Mouse (Mus musculus) monocyte, adult 5-6 weeks (primary cell): ENCODE data around the gene Lpcat2b. TPM values are rescaled to one million over a fixed set of nuclear protein-coding genes. Genes with fewer than 3 reads are reported as not detected.
"Not testable (repeated sequence)": the region's sequence is repeated elsewhere in the genome, so short reads cannot be mapped to it uniquely, and the experiment has no call there.

ENCODE experiments used
- ATAC-seq: fragments of 153-309, 156-312 bp; replicated peaks from 2 replicates; pipeline ENCODE4 v1.8.0; 2017; ENCODE audit warnings: mild to moderate bottlenecking; ENCODE audit not compliant: low TSS enrichment, insufficient number of reproducible peaks, severe bottlenecking, poor library complexity, low FRiP score
- total RNA-seq: library from RNA; stranded (forward); fragments of 200-1000, 200-491, 200-594 nt; gene quantifications from 3 replicates; pipeline ENCODE4 v1.2.3, GENCODE M21; 2017

Gene Lpcat2b
- not detected in 3 replicates for total RNA-seq

DNA sequence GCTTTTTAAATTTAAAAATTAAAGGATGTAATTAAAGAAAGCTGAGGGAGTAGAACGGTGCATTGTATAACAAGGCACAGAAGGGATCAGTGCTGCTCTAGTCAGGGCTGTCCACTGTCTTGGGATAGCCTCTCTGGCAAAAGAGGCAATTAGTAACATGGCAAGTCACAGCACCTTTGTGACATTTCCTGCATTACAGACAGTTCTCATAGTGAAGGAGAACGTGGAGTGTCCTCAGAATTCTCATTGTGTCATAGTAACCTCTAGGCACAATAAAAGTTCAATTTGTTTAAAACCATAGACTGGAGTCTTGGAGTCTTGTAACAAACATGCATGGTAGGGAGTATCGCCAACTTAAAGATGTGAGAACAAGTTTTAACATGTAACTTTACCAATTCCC is at the start of gene Lpcat2b:
Gene Lpcat2b (plus strand): TSS at position 301 of the 400 bp plus-strand sequence.
- ATAC-seq = no peak

DNA sequence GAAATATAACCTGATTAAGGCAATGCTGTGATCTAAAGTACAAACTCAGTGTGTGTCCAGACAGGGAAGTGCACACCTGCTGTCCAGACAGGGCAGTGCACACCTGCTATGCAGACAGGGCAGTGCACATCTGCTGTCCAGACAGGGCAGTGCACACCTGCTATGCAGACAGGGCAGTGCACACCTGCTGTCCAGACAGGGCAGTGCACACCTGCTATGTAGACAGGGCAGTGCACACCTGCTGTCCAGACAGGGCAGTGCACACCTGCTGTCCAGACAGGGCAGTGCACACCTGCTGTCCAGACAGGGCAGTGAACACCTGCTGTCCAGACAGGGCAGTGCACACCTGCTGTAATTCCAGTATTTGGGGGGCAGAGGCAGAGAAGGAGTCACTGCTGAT is 44.9 kb upstream of the Lpcat2b start:
- not testable (repeated sequence) for ATAC-seq

DNA sequence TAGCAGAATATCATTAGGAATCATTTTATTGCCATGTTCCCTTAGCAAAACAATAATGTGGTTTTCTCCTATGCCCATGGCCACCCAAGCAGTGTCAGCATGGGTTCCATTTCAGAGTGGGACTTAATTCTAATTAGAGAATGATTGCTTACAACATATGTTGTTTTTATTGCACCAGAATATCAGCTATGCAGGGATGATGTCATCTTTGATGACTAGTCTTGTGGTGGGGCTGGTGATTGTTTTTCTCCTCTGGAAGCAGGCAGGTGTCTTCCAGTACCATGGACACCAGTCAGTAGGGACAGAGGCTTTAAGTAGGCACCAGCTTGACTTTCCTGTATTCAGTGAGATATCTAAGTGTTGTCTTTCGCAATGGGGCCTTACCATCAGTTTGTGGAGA is 43.6 kb upstream of the Lpcat2b start:
- no peak for ATAC-seq

DNA sequence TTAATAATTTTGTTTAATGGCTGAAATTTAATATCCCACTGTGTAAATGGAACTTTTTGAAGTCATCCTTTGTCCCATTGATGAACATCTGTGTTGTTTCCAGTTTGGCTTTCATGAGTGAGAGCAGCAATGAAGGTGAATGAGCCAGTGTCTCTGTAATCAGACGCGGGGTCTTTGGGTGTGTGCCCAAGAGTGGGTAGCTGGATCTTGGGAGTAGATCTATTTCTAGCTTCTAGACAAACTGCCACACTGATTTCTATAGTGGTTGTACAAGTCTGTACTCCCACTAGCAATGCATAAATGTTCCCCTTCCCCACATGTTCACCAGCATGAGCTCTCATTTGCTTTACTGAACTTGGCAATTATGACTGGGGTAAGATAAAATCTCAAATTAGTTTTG is 42.0 kb upstream of the Lpcat2b start:
- no peak for ATAC-seq

DNA sequence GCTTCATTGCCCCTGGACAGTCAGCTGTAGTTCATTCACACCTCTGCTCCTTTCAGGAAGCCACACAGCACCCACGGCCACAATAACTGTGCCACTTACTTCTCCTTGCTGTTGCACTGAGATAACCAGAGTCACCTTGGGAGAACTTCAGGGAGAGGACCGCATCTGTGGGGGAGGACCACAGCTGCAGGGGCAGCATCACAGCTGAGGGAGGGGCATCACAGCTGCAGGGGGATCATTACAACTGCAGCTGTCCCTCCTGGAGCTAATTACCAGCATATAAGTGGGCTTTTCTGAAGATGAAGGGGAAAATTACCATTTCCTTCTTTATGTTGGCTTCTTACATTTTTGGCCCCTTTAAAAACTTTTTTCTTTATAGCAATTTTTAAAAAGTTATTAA is 36.9 kb upstream of the Lpcat2b start:
- ATAC-seq = no peak

DNA sequence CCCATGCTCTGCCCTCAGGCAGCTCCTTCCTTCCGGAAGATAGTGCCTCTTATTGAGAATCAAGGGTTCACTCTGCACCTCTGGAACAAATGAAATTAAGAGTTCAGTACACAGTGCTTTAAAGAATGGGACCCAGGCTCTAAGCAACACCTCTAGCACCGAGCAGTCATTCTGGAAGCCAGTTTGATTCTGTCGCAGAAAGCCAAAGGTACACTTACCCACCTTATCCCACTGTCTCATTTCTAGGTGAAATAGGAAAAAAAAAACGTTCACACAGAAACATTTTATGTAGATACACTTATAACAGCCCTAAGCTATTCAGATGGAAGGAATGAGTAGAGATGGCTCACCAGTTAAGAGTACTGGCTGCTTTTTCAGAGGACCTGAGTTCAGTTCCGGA is 28.9 kb upstream of the Lpcat2b start, which contains the start of gene Ephx4:
Gene Ephx4 (plus strand): TSS at position 301 of the 400 bp plus-strand sequence.
- no peak for ATAC-seq

DNA sequence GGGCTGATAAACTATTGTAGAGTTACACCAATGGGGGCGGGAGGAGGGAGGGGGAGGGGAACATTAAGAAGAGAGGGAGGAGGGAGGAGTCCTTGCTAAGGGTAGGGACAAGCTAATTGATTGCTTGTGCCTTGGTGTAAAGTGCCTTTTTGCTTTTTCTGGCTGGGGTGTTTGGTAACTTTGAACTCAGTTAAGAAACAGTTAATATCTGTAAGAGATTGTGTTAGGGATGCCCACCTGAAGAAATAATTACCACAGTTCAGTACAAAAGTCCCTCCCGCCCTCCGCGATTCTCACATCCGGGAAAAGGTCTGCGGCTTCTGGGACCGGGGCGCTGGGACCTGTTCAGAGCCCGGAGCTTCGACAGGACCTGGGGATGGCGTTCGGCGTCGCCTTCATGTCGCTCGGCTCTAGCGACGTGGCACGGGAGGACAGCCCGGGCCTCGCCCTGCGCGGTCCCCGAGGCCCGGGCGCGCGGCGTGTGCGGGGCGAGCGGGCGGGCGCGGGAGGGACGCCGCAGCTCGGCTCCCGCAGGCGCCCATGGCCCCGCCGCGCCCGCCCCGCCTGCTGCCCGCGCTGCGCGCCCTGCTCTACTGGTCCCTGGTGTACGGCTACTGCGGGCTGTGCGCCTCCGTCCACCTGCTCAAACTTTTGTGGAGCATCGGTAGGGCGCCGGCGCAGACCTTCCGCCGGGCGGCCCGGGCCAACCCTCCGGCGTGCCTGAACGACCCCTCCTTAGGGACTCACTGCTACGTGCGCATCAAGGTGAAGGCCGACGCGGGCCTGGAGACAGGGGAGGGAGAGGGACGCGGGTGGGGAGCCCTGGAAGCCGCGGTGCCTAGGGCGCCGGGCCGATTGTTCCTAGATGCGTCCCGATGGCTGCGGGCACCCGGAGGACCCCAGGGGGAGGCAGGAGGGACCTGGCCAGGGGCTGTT is 28.1 kb upstream of the Lpcat2b start:
- ATAC-seq = no peak

DNA sequence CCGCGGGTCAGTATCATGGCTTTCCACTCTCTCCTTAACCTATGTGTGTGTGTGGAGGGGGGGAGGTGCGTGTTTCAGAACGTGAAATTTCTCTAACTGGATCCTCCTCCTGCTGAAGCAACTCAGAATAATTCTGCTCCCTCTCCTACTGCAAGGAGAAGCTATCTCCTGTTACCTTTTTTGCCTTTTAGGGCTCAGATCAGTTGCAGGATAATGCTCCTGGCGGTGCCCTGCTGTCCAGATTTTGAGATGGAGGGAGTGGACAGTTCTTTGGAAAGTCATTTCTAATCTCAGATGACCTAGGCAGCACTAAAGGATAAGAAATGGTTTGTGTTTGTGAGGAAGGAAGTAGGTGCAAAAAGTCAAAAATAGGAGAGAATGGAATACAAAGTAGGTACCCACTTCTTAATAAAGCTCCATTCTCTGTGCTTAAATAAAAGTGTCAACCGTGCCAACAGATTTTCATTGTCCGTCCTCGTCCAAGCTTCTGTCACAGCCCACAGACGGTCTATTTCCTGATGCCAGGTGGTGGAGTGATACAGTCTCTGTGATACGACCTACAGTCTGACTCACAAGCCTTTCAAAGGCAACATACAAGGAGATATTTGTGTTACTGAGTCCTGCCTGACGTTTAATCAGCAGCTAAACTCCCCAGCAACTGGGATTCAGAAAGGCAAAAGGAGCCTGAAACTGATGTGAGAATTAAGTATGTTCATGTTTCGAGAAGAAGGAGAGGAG is 27.2 kb upstream of the Lpcat2b start:
- ATAC-seq = no peak

DNA sequence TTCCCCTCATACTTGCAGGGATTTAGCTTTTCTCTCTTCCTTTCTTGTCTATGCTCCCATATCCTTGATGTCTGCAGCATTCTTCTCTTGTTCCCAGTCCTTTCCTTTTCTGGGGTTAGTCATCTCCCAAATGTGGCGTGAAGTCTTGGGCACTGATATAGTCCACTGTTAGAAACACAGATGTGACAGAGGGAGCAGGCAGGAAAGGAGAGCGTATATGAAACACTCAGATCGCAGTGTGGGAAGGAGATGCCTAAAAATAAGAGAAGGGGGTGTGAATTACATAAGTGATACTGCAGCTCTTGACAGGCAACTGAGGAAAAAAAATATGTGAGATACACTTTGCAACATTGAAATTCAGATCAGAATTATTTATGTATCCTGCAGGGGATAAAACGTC is 26.0 kb upstream of the Lpcat2b start:
- ATAC-seq = no peak

DNA sequence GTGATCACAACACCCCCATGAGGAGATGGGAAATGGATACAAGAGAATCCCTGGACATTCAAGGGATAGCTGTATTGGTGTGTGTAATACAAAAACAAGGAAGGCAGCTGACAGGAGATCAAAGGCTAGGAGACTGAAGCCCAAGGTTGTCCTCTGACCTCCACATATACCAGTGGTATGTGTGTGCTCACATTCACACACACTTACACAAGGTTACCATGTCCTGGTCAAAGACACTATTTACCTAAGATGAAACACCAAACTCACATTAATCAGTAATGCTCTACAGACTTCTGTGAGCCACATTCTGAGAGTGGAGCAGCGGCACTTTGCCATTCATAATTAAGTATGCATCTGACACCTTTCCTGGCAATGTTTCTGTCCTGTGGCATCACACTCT is 21.0 kb upstream of the Lpcat2b start:
- ATAC-seq = no peak

DNA sequence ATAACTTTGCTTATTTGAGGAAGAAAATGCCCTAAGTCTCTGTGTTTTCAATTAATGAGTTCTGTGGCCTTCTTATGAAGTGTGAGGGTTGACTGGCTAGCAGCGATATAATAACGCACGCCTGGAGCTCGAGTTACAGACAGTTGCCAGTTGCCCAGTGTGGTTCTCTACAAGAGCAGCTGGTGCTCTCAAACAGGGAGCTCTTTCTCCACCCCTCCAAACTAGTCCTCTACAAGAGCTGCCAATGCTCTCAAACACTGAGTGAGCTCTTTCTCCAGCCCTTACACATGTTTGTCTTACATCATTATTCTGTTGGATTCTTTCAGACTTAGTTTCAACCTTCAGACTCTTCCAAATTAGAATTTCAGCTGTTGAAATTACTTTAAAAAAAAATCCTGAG is 20.0 kb upstream of the Lpcat2b start:
- ATAC-seq = no peak

DNA sequence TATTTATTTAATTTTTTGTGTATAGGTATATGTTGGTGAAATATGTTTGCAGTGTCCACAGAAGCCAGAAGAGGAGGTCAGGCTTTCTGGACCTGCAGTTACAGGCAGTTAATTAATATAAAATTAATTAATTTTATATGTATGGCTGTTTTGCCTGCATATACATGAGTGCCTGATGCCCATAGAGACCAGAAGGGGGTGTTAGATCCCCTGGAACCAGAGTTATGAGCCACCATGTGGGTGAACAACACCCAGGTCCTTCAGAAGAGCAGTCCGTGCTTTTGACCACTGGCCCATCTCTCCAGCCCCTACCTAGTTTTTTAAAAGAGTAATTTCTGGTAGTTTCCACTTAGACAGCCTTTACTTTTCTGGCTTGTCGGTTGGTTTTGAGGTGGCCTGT is 19.1 kb upstream of the Lpcat2b start:
- ATAC-seq = no peak

DNA sequence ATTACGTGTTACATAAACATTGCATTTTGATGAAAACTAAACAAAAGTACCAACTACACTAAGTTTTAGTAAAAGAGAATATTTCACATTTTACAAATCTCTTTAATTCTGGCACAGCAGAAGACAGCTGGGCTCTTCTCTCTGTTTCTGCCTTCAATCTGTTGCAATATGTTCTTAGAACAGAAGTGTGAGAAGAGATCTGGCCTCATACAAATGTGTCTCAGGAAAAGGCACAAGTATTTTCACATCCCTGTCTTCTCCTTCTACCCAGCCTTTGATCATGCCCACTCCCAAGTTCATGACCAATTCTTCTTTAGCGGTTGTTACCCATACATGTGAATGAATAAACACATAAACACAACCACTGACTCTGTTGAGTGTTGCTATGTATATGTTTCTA is 16.3 kb upstream of the Lpcat2b start:
- no peak for ATAC-seq

DNA sequence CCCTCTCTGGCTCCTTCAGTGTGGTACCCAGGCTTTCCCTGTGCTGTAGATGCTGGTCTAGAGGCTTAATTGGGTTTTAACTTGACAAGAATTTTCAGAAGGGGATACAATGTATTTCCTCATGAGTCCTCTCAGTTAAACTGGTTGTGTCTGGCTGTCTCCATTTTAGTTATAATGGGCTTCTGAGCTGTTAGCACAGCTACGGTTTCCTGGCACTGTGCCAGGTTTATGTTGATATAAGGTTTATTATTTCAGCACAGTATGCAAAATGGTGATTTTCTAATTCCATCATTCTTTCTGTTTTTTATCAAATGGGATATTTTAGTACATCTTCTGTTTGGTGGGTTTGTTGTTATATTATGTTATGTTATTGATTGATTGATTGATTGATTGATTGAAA is 9.7 kb upstream of the Lpcat2b start:
- no peak for ATAC-seq

DNA sequence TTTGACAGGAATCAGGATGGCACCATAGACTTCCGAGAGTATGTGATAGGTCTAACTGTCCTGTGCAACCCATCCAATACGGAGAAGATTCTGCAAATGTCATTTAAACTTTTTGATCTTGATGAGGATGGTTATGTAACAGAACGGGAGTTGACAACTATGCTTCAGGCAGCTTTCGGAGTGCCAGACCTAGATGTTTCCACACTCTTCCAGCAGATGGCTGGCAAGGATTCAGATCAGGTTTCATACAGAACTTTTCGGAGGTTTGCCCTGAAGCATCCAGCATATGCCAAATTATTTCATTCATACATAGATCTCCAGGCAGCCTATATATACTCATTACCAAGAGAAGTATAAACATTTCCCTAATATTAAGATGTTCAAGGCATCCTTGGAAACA is 2.7 kb downstream of the Lpcat2b start:
- no peak for ATAC-seq

DNA sequence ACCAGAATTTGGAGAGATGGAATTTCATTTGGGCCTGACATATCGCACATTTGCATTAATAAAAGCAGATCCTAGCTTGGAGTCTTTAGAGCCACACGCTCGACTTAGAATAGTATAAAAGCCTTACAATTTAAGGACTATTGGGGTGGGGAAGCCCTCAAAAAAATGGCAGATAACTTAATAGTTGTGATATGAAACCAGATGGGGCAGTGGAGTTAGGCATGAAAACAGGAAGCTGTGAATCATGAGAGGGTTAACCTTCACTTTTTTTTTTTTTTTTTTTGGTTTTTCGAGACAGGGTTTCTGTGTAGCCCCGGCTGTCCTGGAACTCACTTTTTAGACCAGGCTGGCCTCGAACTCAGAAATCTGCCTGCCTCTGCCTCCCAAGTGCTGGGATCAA is 4.8 kb downstream of the Lpcat2b start:
- no peak for ATAC-seq

DNA sequence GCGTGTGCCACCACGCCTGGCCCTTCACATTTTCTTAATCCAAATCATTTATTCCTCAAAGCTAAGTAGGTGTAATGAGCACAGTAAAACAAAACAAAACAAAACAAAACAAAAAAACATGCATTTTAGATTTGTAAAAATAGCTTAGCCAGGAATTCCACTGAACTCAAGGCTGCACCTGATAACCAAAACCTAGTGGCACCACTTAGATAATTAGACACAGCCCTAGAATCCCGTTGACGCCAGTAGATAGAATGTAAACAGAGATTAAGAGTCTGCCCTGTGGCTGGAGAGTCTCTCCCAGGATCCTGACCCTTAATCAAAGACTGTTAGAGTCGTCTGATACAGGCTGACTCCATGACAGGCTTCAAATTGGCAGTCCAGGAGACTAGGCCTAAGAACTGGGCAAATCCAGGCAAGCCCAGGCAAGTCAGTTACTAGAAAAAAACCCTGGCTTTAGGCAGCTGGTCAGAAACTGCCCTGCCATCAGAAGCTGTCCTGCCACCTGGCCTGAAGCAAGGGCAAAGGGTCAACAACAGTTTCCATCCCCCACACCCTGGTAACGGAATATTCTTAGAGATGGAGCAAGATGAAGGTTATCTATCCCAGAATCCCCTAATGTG is 5.3 kb downstream of the Lpcat2b start:
- ATAC-seq = no peak

DNA sequence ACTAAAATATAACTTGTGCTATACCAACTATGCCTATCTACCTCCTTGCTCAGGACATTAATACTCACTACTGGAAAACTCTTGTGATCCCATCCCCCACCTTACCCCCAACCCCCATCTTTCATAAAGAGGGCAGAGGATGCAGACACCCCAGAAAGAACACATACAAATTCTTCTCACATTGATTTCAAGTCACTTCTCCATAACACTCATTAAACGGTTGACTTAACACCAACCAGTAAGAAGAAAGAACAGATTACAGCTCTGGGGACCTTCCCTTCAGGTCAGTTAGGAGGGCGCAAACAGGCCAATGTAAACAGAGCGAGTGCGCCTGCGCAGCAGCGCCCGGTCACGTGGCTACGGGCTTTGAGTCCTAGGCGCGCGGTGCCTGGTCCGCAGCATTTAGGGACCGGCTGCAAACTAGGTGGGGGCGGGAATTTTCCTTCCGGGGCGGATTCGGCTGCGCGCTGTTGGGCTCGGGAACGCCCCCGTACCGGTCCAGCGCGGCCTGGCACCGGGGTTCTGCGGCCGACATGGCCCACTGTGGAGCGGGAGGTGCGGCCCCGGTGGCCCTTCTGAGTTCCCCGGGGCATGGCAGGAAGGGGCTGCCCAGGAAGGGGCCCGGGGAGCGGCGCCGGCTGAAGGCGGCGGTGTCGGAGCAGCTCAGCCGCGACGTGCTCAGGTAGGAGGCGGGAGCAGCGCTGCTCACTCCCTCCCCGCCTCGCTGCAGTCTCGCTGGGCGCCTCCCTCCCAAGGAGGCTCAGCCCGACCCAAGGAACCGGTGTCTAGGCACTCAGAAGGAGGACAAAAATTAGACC is 6.3 kb downstream of the Lpcat2b start, which contains the start of gene Btbd8:
Gene Btbd8 (plus strand): TSS at position 534 of the 818 bp plus-strand sequence.
- ATAC-seq = peak; percentile 88

DNA sequence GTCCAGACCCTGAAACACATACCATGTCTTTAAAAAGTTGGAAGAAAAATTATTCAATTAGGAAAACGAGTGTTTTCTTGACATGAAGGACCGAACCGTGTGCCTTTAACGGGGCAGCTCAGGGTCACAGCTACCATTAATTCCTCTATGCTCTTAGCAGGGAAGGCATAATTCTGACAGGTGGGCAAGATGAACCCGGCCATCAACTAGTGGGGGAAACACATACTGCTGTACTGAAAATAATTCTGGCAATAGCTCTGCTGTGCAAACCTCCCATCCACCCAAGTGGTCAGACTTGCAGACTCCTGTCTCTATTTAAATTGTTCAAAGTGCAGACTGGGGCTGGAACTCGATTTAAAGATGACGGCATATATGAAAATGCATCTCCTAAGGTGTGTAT is 7.0 kb downstream of the Lpcat2b start:
- ATAC-seq = no peak
